Mouse (Mus musculus): ENCODE data around the gene Sulf2. TPM values are rescaled to one million over a fixed set of nuclear protein-coding genes. Genes with fewer than 3 reads are reported as not detected.

Gene Sulf2
- 28.7 and 37.6 TPM in 2 replicates for polyA plus RNA-seq (2015; fragmentation: Nextera tagmentation; extraction: Ambion mirVana)

DNA sequence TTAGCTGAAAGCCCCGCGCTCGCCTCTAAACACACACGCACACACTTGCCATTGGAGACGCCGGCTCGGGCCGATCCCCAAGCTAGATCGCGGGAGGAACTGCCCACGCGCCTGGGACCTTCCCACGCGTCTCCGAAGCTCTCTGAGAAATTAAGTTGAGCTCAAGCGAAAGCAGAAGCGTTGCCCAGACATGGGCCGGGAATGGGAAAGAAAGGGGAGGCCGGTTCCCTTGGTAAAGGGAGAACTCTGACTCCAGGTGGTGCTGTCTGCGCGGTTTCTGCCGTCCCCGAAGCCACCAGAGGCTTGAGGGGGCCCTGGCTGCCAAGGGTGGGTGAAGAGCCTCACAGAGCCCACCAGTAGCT lies at the start of gene Sulf2:
Gene Sulf2, minus strand, starts transcription at position 210 of the 362 bp plus-strand sequence.
- peak within 1 kb of the TSS; percentile 24 for H3K27ac ChIP-seq (ENCODE audit: low read length)
- 0% methylated on average over 23 of the region's 23 CpGs for WGBS
- peaks cover 33% of the 10 kb centered on the region for H3K27me3 ChIP-seq (replicated peaks; ENCODE audit: control insufficient read depth, insufficient read depth, low read length)
- H3K9me3 ChIP-seq (ENCODE audit: control insufficient read depth, low read length): no peaks in the 10 kb centered on the region
- H3K4me2 ChIP-seq (ENCODE audit: low read length): peak within 1 kb of the TSS; percentile 95
- peak within 1 kb of the TSS; percentile 77 for H3K9ac ChIP-seq (replicated peaks; ENCODE audit: low read depth, low read length)
- peak; percentile 66 for ATAC-seq
- H3K4me3 ChIP-seq (replicated peaks; ENCODE audit: low read length): peak within 1 kb of the TSS; percentile 65
- H3K4me1 ChIP-seq (replicated peaks; ENCODE audit: control insufficient read depth, insufficient read depth, low read length): peaks cover 49% of the 10 kb centered on the region
- no peaks in the 10 kb centered on the region for H3K36me3 ChIP-seq (ENCODE audit: control insufficient read depth, insufficient read depth)

- no peaks in the 10 kb centered on the region for H3K9me3 ChIP-seq (ENCODE audit: control insufficient read depth, low read length)
- H3K4me3 ChIP-seq (replicated peaks; ENCODE audit: low read length): no peak overlapping the region
- no peaks in the 10 kb centered on the region for H3K36me3 ChIP-seq (ENCODE audit: control insufficient read depth, insufficient read depth)
- 88% methylated on average over 13 of the region's 13 CpGs for WGBS
- ATAC-seq: no peak
- H3K27ac ChIP-seq (ENCODE audit: low read length): no peak overlapping the region
- no peak overlapping the region for H3K4me2 ChIP-seq (ENCODE audit: low read length)
- H3K4me1 ChIP-seq (replicated peaks; ENCODE audit: control insufficient read depth, insufficient read depth, low read length): peaks cover 6% of the 10 kb centered on the region
- H3K9ac ChIP-seq (replicated peaks; ENCODE audit: low read depth, low read length): no peak overlapping the region
- H3K27me3 ChIP-seq (replicated peaks; ENCODE audit: control insufficient read depth, insufficient read depth, low read length): no peaks in the 10 kb centered on the region; the same call in 1 of the 2 replicates
Observed at GRCm38 (mm10) chr2:166204174-166204573, 48.7 kb upstream of the Sulf2 start.

DNA sequence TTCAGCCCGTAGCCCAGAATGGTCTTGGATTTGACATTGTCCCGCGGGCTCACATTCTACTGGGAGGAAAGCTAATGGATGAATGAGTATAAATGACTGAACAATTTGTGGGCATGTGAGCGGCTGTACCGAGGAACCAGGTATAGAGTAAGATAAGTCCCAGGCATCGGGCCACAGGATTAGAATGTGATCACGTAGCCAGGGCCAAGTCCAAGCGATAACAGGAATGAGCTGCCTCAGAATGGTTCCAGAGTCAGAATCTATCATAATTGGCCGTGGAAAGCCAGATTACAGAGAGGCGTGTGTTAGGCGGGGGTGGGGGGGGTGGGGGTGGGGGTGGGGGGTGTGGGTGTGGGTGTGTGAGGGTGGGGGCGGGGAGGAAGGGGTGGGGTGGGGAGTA lies 48.2 kb upstream of the Sulf2 start:
- H3K27ac ChIP-seq (ENCODE audit: low read length): no peak overlapping the region
- no peaks in the 10 kb centered on the region for H3K9me3 ChIP-seq (ENCODE audit: control insufficient read depth, low read length)
- 72% methylated on average over 12 of the region's 12 CpGs for WGBS
- H3K4me3 ChIP-seq (replicated peaks; ENCODE audit: low read length): no peak overlapping the region
- H3K36me3 ChIP-seq (ENCODE audit: control insufficient read depth, insufficient read depth): no peaks in the 10 kb centered on the region
- no peaks in the 10 kb centered on the region; the same call in 1 of the 2 replicates for H3K27me3 ChIP-seq (replicated peaks; ENCODE audit: control insufficient read depth, insufficient read depth, low read length)
- no peak overlapping the region for H3K4me2 ChIP-seq (ENCODE audit: low read length)
- ATAC-seq: no peak
- H3K9ac ChIP-seq (replicated peaks; ENCODE audit: low read depth, low read length): no peak overlapping the region
- H3K4me1 ChIP-seq (replicated peaks; ENCODE audit: control insufficient read depth, insufficient read depth, low read length): peaks cover 5% of the 10 kb centered on the region; the same call in 1 of the 2 replicates

GRCm38 (mm10) chr2:166197964-166198363 lies 42.5 kb upstream of the Sulf2 start:
- no peak overlapping the region for H3K9ac ChIP-seq (replicated peaks; ENCODE audit: low read depth, low read length)
- 57% methylated on average over 7 of the region's 7 CpGs for WGBS
- H3K4me3 ChIP-seq (replicated peaks; ENCODE audit: low read length): no peak overlapping the region
- no peaks in the 10 kb centered on the region for H3K36me3 ChIP-seq (ENCODE audit: control insufficient read depth, insufficient read depth)
- H3K27me3 ChIP-seq (replicated peaks; ENCODE audit: control insufficient read depth, insufficient read depth, low read length): peaks cover 6% of the 10 kb centered on the region
- no peak for ATAC-seq
- no peaks in the 10 kb centered on the region; the same call in 1 of the 2 replicates for H3K9me3 ChIP-seq (ENCODE audit: control insufficient read depth, low read length)
- H3K27ac ChIP-seq (ENCODE audit: low read length): no peak overlapping the region
- H3K4me2 ChIP-seq (ENCODE audit: low read length): no peak overlapping the region
- H3K4me1 ChIP-seq (replicated peaks; ENCODE audit: control insufficient read depth, insufficient read depth, low read length): no peaks in the 10 kb centered on the region

- no peaks in the 10 kb centered on the region; the same call in 1 of the 2 replicates for H3K9me3 ChIP-seq (ENCODE audit: control insufficient read depth, low read length)
- H3K36me3 ChIP-seq (ENCODE audit: control insufficient read depth, insufficient read depth): no peaks in the 10 kb centered on the region
- WGBS: 83% methylated on average over 6 of the region's 6 CpGs
- H3K27me3 ChIP-seq (replicated peaks; ENCODE audit: control insufficient read depth, insufficient read depth, low read length): peaks cover 9% of the 10 kb centered on the region
- H3K9ac ChIP-seq (replicated peaks; ENCODE audit: low read depth, low read length): no peak overlapping the region
- H3K27ac ChIP-seq (ENCODE audit: low read length): no peak overlapping the region
- no peaks in the 10 kb centered on the region for H3K4me1 ChIP-seq (replicated peaks; ENCODE audit: control insufficient read depth, insufficient read depth, low read length)
- no peak for ATAC-seq
- H3K4me3 ChIP-seq (replicated peaks; ENCODE audit: low read length): no peak overlapping the region
- H3K4me2 ChIP-seq (ENCODE audit: low read length): no peak overlapping the region
Observed at GRCm38 (mm10) chr2:166197064-166197463, 41.6 kb upstream of the Sulf2 start.

GRCm38 (mm10) chr2:166196080-166196786 lies 40.8 kb upstream of the Sulf2 start:
- H3K27ac ChIP-seq (ENCODE audit: low read length): no peak overlapping the region
- WGBS: 69% methylated on average over 13 of the region's 13 CpGs
- no peak overlapping the region for H3K9ac ChIP-seq (replicated peaks; ENCODE audit: low read depth, low read length)
- no peaks in the 10 kb centered on the region for H3K36me3 ChIP-seq (ENCODE audit: control insufficient read depth, insufficient read depth)
- peaks cover 16% of the 10 kb centered on the region for H3K27me3 ChIP-seq (replicated peaks; ENCODE audit: control insufficient read depth, insufficient read depth, low read length)
- H3K4me1 ChIP-seq (replicated peaks; ENCODE audit: control insufficient read depth, insufficient read depth, low read length): no peaks in the 10 kb centered on the region
- H3K4me2 ChIP-seq (ENCODE audit: low read length): no peak overlapping the region
- ATAC-seq: no peak
- H3K9me3 ChIP-seq (ENCODE audit: control insufficient read depth, low read length): no peaks in the 10 kb centered on the region; the same call in 1 of the 2 replicates
- H3K4me3 ChIP-seq (replicated peaks; ENCODE audit: low read length): no peak overlapping the region

DNA sequence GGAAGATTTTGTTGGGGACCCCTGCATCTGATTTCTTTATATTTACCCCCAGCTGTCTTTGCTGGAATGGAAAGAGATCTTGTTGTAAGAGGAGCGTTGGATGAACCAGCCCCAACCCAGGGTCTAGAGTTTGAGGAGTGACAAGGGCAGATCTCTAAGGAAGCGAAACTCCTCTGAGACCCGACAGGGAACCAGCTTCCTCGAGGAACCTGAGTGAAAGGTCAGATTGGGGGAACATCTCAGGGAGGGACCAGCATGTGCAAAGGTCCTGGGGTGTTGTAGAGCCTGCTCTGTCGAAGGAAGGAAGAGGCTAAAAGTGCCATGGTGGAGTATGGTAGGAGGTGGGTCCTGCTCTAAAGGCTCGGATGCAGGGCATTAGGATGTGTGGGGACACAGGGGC lies 39.6 kb upstream of the Sulf2 start:
- Histone ChIP-seq H3K27me3 (replicated peaks; ENCODE audit: control insufficient read depth, insufficient read depth, low read length) (peaks cover 17% of the 10 kb centered on the region), H3K36me3 (ENCODE audit: control insufficient read depth, insufficient read depth) (no peaks in the 10 kb centered on the region), H3K9ac (replicated peaks; ENCODE audit: low read depth, low read length) (no peak overlapping the region), H3K4me3 (replicated peaks; ENCODE audit: low read length) (no peak overlapping the region), H3K9me3 (ENCODE audit: control insufficient read depth, low read length) (no peaks in the 10 kb centered on the region; the same call in 1 of the 2 replicates), H3K27ac (ENCODE audit: low read length) (no peak overlapping the region), H3K4me2 (ENCODE audit: low read length) (no peak overlapping the region), H3K4me1 (replicated peaks; ENCODE audit: control insufficient read depth, insufficient read depth, low read length) (no peaks in the 10 kb centered on the region)
- 85% methylated on average over 6 of the region's 6 CpGs for WGBS
- no peak for ATAC-seq

- Histone ChIP-seq H3K27ac (ENCODE audit: low read length) (no peak overlapping the region), H3K36me3 (ENCODE audit: control insufficient read depth, insufficient read depth) (no peaks in the 10 kb centered on the region), H3K9me3 (ENCODE audit: control insufficient read depth, low read length) (no peaks in the 10 kb centered on the region; the same call in 1 of the 2 replicates), H3K4me3 (replicated peaks; ENCODE audit: low read length) (no peak overlapping the region), H3K27me3 (replicated peaks; ENCODE audit: control insufficient read depth, insufficient read depth, low read length) (peaks cover 17% of the 10 kb centered on the region), H3K4me1 (replicated peaks; ENCODE audit: control insufficient read depth, insufficient read depth, low read length) (no peaks in the 10 kb centered on the region), H3K4me2 (ENCODE audit: low read length) (no peak overlapping the region), H3K9ac (replicated peaks; ENCODE audit: low read depth, low read length) (no peak overlapping the region)
- WGBS: 63% methylated on average over 16 of the region's 16 CpGs
- no peak for ATAC-seq
Observed at GRCm38 (mm10) chr2:166194112-166194758, 38.8 kb upstream of the Sulf2 start.

DNA sequence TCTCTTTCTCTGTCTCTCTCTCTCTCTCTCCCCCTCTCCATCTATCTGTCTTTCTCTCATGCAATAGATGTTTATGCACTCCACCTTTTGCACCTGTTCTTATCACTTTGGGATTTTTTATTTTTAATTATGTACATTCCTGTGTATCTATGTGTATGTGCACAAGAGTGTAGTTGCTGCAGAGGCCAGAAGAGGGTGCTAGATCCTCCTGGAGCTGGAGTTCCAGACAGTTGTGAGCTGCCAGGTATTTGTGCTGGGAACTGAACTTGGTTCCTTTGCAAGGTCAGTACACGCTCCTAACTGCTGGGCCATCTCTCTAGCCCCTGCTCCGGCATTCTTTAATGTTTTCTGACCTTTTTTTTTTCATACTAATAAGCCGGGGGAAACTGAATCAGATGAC lies 38.0 kb upstream of the Sulf2 start:
- no peak overlapping the region for H3K4me2 ChIP-seq (ENCODE audit: low read length)
- H3K36me3 ChIP-seq (ENCODE audit: control insufficient read depth, insufficient read depth): no peaks in the 10 kb centered on the region
- WGBS: 94% methylated on average over 3 of the region's 3 CpGs
- no peaks in the 10 kb centered on the region; the same call in 1 of the 2 replicates for H3K9me3 ChIP-seq (ENCODE audit: control insufficient read depth, low read length)
- H3K4me1 ChIP-seq (replicated peaks; ENCODE audit: control insufficient read depth, insufficient read depth, low read length): no peaks in the 10 kb centered on the region
- H3K27me3 ChIP-seq (replicated peaks; ENCODE audit: control insufficient read depth, insufficient read depth, low read length): peaks cover 19% of the 10 kb centered on the region
- no peak overlapping the region for H3K27ac ChIP-seq (ENCODE audit: low read length)
- no peak overlapping the region for H3K4me3 ChIP-seq (replicated peaks; ENCODE audit: low read length)
- H3K9ac ChIP-seq (replicated peaks; ENCODE audit: low read depth, low read length): no peak overlapping the region
- ATAC-seq: no peak
